Mouse (Mus musculus) skeletal muscle tissue, adult 2 months (tissue): ENCODE measurements around the gene Tmem117.

Source experiments
- DNase-seq: peaks from one replicate; pipeline ENCODE4 v3.0.0-alpha.2; 2012; ENCODE audit warnings: low read depth, low spot score

The Tmem117 gene

GRCm38 (mm10) chr15:94628830-94629601 lies at the start of gene Tmem117:
Tmem117 (plus strand) TSS chr15:94629232.
- peak; percentile 27 for DNase-seq

- no peak for DNase-seq
Measured at GRCm38 (mm10) chr15:94582000-94582593, 46.9 kb upstream of the Tmem117 start.

GRCm38 (mm10) chr15:94583153-94583552 lies 45.9 kb upstream of the Tmem117 start:
- no peak for DNase-seq

DNA sequence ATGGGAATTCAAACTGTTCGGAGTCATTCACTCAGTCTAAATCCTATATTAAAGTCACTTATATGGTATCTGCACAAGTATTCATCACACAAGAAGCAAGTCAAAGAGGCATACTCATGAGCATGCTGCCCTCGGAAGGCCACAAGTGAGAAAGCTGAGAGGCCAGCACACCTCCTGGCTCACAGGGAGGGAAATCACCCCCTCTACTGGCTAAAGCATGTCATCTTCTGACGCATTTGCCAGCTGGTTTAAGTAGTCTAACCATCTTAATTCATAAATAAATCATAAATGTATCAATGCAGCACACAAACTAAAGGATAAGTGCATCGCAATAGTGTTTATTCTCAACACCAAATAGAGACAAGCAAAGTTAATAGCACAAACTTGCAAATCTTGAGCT lies 44.3 kb upstream of the Tmem117 start:
- DNase-seq, result no peak

DNA sequence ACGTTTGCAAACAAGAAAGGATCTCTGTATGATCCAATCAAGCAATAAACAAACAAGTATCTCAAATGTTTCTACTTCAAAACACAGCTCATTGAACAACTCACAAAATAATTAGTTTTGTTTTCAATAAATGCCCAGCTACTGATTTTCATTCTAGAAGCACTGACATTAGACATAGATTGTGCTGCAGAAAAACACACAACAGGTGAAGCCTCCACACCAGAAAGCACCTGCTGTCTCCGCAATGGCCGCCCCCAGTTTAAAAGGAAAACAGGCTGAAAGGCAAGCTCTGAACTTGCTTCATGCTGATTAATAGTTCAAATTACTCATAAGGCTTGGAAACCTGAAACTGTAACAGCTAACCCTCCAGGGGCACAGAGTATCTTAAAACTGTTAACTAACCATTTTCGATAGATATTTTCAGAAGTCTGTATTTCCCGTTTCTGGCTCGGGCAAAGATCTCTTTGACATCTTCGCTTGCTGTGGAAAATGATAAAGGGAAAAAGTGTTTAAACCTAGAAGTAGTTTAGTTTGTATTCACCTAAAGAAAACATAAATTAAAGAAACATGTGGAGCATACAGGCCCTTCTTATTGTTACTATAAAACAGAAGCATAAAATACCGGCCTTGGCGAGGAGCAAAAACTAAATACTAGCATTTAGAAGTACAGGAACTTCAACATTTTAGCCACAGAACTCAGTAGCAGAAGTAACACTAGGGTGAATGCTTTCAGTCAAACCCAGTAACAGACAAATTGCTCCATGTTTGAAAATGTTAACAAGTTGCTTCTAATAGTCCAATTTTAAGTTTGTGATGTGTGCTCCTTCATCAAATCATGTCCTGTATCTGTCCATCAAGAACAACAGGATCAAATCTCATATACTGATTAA lies 41.0 kb upstream of the Tmem117 start:
- DNase-seq, result no peak

GRCm38 (mm10) chr15:94589219-94590075 lies 39.6 kb upstream of the Tmem117 start, which contains the start of gene Twf1:
Twf1 (minus strand) TSS chr15:94589889.
- peak; percentile 96 for DNase-seq

DNA sequence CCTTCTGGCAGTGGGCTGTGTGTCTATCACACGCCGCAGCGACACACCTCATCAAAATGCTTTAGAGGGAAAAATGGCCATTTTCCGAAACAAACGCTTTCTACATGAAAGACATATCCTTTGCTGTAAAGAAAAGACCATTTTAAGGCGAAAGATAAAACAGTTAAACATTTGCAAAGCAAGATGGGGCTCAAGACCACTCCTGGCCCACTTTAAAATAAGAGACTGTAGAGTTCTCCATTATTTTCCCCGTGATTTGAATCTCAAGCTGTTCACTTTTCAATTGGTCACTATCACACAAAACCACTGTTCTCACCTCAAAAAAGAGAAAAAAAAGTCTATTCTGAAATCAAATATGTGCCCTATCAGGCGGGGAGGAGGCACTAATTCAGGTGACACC lies 38.9 kb upstream of the Tmem117 start:
- DNase-seq, result no peak

- DNase-seq, result peak; percentile 8
Measured at GRCm38 (mm10) chr15:94591356-94591755, 37.7 kb upstream of the Tmem117 start.

GRCm38 (mm10) chr15:94593586-94593985 lies 35.4 kb upstream of the Tmem117 start:
- DNase-seq, result no peak

DNA sequence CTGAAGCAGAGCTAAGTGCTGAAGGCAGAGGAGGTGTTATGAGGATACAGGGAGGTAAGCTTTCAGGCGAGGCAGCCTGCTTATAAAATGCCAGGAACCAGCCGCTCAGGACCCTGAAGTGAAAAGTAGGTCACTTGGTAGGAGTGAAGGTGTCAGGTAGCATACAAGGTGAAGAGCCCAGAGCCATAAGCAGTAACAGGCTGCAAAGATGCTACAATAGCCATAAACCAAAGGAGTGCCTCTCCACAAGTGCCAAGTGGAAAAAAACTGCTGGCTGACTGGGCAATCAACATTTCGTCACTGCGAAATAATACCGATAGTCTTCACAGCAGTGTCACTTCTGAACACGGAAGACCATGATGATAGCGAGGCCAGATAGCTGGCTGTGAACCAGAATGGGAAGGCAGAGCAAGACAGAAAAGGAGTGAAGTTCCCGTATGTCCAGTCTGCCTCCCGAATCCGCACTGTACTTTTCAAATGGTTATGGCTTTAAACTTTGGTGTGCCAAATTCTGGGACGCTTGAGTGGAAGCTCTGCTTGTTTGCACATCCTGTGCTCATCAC lies 28.8 kb upstream of the Tmem117 start:
- DNase-seq, result no peak

DNA sequence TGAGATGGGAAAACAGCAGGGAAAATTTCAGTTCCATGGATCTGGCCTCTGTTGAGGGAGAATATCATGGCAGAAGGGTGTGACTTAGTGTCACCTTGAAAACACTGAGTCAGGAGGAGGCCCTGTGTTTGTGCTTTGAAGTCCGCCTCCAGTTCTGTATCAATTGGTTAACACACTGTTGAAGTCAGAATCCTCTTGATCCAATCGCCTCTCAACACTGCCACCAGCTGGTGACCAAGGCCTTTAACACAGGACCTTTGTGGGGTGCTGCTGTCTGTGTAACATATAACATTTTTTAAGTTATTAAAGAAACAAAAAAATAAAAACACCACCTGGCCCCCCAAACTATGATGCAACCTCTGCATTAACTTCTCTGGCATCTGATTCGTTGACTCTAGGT lies 27.7 kb upstream of the Tmem117 start:
- DNase-seq, result peak; percentile 11

DNA sequence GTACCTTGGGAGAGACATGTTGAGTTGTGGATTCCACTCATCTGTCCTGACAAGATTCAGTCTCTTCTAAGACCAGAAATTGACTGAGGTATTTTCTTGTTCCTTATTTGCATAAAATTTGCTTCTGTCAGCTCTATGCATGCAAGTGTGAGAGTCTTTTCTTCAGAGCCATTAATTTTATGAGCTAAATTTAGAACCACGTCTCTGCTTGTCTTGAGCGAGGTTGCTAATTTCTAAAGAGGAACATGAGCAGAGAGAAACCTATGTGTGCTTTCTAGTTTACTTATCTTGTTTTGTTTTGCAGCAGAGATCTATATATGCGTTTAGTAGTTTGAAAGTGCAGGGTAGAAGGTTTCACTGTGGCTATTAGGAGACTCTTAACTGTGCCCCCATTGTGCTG lies 26.6 kb upstream of the Tmem117 start:
- no peak for DNase-seq

- no peak for DNase-seq
Measured at GRCm38 (mm10) chr15:94607768-94608167, 21.3 kb upstream of the Tmem117 start.

GRCm38 (mm10) chr15:94616036-94616435 lies 13.0 kb upstream of the Tmem117 start:
- DNase-seq, result no peak

- no peak for DNase-seq
Measured at GRCm38 (mm10) chr15:94620909-94621308, 8.1 kb upstream of the Tmem117 start.

GRCm38 (mm10) chr15:94628463-94628829 lies 586 bp upstream of the Tmem117 start:
- DNase-seq, result no peak

DNA sequence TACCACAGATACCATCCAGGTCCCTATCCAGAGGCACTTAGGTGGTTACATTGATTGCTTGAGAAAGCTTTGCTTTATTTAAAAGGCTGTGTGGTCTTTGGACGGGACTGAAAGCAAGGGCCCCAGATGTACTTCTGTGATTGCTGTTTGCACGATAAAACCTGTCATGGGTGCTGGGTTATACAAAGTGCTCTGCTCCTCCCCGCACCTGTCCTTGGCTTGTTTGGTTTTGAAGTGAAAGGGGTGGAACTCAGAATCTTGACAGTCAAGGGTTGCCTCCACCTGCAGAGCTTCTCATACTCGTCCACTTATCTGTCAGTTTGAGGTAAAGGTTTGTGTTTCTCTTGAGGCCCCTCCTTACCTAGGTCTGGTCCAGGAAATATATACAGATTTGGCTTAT lies 1.5 kb downstream of the Tmem117 start:
- no peak for DNase-seq

- DNase-seq, result peak; percentile 48
Measured at GRCm38 (mm10) chr15:94634524-94634923, 5.5 kb downstream of the Tmem117 start.

GRCm38 (mm10) chr15:94638207-94638606 lies 9.2 kb downstream of the Tmem117 start:
- no peak for DNase-seq

GRCm38 (mm10) chr15:94639126-94639525 lies 10.1 kb downstream of the Tmem117 start:
- DNase-seq, result no peak

DNA sequence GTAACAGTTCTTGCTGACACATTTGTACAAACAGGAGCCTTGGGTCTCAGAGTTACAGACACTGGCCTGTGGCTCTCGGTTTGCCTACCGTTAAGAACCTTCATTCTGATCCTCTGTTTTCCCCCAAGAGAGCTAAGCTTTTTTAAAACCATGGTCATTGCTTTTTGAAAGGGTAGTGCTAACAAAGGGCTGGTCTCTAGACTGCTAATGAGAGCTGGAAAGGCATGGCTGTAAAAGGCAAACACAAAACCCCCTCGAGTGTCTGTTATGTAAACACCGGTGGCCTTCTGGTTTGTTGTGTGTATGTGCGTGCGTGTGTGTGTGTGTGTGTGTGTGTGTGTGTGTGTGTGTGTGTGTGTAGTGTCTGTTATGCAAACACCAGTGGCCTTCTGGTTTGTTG lies 17.0 kb downstream of the Tmem117 start:
- DNase-seq, result no peak
